Mouse (Mus musculus) embryo, embryonic 10 days (tissue): ENCODE data around the gene Apbb1ip.
"Not testable (repeated sequence)": the region's sequence is repeated elsewhere in the genome, so short reads cannot be mapped to it uniquely, and the experiment has no call there.

Experiments used
- DNase-seq: peaks from one replicate; pipeline ENCODE4 v3.0.0-alpha.2; 2015; ENCODE audit warnings: low spot score

Apbb1ip gene

GRCm38 (mm10) chr2:22822293-22822692 is 48.4 kb downstream of the Apbb1ip start:
- no peak for DNase-seq

DNA sequence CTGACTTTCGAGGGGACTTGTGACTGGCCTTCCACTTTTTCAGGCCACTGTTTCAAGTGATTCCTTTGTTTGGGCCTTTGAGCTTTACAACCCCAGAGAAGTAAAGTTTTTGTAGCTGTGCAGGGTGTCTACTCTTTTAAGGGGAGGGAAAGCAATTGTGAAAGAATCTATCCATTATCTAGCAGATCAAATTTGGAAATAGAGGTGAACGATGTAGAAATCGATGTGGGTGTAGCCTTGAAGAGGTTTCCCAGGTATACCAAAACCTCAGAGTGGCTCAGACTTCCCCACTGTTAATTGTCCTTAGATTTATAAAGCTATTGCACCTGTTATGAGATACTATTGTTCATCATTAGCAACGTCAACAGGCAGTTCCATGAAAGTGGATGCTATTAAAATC is 71.6 kb downstream of the Apbb1ip start:
- DNase-seq: no peak

DNA sequence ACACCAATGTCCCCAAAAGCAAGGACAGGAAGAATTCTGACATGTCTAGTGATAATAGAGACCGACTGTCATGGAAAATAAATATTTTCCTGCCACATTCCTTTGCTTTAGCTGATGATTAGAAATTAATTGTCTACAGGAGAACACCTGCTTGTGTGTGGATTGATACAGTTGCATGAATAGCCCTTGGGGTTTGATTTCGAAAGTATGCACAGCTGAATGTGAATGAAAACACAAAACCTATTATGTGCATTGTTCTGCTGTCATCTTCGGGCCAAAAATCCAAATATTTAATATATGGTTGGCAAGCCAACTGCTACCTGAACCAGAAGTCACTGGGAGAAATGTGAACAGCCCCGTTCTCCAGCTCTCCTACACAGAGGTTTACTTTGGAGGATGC is 78.0 kb downstream of the Apbb1ip start:
- DNase-seq: no peak

- DNase-seq: peak; percentile 5
These were observed 83.6 kb downstream of the Apbb1ip start for GRCm38 (mm10) chr2:22857501-22857900.

GRCm38 (mm10) chr2:22862194-22862593 is 88.3 kb downstream of the Apbb1ip start:
- no peak for DNase-seq

DNA sequence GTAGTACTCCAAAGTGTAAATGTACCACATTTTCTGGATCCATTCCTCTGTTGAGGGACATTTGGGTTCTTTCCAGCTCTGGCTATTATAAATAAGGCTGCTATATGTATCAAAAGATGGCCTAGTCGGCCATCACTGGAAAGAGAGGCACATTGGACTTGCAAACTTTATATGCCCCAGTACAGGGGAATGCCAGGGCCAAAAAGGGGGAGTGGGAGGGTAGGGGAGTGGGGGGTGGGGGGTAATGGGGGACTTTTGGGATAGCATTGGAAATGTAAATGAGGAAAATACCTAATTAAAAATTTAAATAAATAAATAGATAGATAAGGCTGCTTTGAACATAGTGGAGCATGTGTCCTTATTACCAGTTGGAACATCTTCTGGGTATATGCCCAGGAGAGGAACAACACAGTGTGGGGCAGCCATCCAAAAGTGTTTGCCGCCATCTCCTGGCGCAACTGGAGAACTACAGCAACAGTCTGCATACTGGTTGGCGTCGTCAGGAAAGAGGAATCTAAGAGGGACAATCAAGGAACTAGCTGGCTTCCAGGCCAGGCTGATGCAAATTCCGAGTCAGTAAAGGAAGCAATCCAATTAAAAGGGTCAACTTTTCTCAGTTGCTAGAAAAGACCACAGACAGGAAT is 90.6 kb downstream of the Apbb1ip start:
- peak; percentile 88 for DNase-seq

DNA sequence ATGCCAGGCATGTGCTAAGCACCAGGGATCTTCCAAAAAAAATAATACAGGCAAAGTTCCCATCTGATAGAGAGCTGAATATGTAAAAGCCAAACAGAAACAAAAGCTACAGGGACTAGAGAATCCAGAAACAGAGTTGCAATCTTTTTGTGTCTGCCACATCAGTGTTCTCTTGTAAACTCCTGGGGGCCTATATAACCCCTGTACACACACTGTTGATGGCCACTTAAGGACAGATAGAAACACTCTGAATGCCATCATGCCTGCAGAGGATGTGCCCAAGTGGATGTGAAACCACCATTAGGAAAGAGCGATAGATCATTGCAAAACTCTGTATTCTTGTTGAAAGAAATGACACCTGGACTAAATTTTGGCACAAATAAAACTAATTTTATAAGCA is 91.9 kb downstream of the Apbb1ip start:
- no peak for DNase-seq

DNA sequence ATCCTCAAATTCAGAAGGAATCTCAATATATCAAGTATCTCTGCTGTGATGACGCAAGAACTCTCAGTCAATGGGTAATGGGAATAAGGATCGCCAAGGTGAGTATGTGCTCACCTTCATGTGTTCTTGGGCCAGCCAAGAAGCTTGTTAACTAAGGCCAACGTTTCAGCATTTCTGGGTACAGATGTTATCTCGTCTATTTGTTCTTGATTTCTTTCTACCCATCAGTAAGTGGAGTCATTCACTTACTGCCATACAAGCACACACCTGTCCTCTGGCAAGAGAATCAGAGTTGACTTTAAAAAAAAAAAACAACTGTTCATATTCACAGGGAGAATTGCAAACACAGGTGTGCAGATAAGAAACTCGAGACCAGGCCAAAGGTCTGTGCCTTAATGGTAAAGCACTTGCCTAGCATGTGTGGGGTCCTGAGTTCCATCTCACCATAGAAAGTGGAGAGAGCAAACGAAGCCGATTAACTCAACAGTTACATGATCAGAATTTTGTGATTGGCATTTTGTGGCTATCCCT is 93.1 kb downstream of the Apbb1ip start:
- DNase-seq: no peak

DNA sequence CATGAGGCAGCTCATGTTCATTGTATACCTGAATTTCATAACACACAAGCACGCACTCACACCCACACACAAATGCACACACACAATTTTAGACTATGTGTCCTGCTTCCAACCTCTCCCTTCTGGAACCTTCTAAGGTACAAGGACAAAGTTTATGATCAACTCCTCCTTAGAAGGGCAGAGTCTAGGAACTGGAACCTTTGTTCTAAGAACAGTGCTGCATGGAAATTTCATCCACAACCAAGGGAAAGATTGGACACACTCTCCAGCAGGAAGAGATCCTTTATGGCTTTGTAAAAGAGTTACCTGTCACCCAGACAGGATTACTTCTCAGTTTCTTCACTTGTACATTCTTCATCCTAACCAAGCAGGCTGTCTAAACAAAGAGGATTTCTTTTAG is 99.3 kb downstream of the Apbb1ip start:
- DNase-seq: no peak

DNA sequence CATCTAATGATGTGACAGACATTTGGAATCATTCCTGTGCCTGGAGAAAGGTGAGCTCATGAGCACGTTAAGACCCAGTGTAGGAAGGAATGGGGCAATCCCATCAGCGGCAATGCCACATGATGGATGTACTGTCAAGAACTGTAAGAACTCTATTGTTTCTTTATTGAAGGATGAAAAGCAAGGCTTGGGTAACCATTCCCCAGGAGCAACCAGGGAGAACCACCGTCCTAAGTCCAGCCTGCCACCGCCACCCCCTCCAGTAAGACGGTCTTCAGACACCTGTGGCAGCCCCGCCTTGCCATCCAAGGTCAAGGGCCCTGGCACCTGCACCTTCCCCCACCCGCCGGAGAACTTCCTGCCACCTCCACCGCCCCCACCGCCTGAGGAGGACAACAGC is 100.7 kb downstream of the Apbb1ip start:
- DNase-seq: no peak

- no peak for DNase-seq
These were observed 102.7 kb downstream of the Apbb1ip start for GRCm38 (mm10) chr2:22876614-22877013.

GRCm38 (mm10) chr2:22878781-22879180 is 104.9 kb downstream of the Apbb1ip start:
- no peak for DNase-seq

- DNase-seq: not testable (repeated sequence)
These were observed 106.8 kb downstream of the Apbb1ip start for GRCm38 (mm10) chr2:22880726-22881125.

DNA sequence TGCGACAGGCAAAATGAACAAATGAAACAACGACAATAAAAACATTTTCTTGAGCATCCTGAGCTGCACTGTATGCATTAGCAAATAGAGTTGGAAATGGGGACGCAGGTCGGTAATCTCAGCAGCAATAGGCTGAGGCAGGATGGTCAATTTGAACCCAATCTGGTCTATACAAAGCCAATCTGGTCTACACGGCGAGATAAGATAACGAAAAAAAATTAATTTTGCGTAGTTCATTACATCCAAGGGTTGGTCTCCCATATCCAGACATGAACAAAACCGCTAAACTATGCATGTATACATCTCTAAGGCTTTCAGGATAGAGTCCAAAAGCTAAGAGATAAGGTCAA is 121.0 kb downstream of the Apbb1ip start:
- no peak for DNase-seq

DNA sequence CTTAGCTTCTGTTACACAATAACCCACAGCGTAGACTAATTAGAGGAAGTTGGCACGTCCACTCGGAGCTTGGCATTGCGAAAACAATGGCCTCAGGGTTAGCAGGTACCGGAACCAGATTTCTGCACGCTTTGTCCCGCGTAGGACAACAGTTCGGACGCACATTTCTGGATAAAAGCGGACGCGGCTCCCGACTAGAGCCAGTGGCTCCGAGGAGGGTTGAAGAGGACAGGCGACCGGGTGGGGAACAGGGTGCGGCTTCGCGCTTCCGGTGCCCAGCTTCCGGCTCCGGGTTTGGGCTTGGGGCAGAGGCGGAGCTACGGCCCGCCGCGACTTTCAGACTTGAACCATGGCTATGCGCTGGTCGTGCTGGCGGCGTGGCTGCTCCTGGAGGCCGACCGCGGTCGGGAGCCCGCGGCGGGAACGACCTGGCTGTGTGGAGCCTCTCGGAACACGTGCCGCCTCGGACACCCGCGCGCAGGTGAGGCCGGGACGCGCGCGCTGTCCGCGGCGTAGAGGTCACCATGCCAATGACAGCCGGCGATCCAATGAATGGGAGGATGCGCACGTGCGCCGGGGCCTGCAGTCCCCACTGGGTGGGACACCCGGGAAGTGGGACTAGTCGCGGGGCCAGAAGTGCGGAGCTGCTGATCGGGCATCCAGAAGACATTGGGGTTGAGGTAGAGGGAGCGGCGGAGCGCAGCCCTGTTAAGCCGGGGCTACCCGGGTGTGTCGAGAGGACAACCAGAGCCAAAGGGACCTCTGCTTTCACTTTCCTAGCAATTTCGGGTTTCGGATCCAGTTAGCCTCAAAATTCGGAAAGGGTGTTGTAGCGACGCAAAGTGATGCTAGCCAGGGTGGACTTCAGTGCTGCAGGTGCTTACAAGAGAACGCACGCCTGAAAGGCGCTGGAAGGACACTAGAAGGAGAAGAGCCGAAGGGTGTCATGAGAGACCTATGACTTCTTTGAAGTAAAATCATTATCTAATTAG is 121.7 kb downstream of the Apbb1ip start, which contains the start of gene Pdss1:
TSS of gene Pdss1 (plus strand) at position 241 of the 992 bp plus-strand sequence.
- peak; percentile 91 for DNase-seq

DNA sequence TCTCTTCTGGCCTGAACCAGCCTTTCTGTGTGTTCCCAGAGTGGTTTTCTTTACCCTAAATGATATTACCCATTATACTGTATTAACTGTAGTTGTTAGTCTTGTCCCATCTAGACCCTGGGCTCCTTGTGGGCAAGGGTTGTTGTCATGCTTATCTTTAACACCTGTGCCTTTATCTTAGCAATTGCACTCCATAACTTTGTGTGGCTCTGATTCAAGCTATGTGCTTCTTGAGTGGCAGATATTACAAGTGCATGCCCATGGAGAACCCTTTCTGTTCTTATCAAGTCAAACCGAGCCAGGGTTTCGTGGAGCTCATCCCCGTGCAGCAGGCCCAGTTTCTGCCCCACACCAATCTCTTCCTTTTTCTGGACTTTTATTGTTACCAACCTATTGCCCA is 130.1 kb downstream of the Apbb1ip start:
- no peak for DNase-seq

- no peak for DNase-seq
These were observed 140.5 kb downstream of the Apbb1ip start for GRCm38 (mm10) chr2:22914421-22914820.

- DNase-seq: no peak
These were observed 144.8 kb downstream of the Apbb1ip start for GRCm38 (mm10) chr2:22918651-22919050.
